Mouse (Mus musculus): Measurements from ENCODE around the gene AC124108.1.

The AC124108.1 gene

DNA sequence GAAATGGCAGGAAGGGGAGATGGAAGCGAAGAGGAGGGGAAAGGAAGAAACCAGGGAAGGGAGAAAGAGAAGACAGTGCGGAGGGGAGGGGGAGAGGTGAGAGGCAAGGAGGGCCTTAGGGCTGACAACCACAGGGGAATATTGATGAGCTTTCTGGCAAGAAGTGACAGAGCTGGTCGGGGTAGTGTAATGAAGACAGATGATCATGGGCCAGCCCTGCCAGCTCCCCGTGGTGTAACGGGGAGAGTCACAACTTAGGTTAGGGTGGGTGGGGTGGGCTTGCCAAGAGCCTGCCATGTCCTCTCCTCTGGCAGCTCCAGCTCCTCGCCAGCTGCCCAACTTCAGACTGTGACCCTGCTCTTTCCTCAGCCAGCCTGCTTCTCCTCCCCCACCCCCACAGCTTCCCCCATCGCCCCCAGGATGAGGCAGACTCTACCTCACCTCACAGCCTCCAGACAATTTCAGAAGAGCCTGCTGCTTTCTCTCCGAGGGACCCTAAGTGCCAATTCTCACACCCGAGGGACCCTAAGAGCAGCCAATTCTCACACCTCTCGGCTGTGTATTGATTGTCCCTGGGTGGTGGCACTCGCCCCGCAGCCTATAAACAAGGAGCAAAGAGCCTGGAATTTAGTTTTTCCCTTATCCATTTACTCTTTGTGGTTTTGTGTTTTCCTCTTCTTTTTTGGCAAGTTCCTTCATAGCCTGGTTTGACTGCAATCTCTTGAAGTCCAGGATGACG lies 26.3 kb upstream of the AC124108.1 start:
- DNase-seq (ENCODE audit: low spot score in 2 of 2): no peak

DNA sequence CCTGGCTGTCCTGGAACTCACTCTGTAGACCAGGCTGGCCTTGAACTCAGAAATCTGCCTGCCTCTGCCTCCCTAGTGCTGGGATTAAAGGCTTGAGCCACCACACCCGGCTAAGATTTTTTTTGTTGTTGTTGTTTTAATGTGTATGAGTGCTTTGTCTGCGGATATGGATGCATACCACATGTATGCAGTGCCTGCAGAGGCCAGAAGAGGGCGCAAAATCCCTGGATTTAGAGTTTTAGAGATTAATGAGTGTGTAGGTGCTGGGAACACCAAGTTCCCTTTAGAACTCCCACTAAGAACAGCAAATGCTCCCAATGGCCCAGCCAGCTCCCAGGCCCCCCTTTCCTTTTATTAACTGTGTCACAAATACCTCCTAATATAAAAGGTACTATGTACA lies 25.4 kb upstream of the AC124108.1 start:
- no peak for DNase-seq (ENCODE audit: low spot score in 2 of 2)

DNA sequence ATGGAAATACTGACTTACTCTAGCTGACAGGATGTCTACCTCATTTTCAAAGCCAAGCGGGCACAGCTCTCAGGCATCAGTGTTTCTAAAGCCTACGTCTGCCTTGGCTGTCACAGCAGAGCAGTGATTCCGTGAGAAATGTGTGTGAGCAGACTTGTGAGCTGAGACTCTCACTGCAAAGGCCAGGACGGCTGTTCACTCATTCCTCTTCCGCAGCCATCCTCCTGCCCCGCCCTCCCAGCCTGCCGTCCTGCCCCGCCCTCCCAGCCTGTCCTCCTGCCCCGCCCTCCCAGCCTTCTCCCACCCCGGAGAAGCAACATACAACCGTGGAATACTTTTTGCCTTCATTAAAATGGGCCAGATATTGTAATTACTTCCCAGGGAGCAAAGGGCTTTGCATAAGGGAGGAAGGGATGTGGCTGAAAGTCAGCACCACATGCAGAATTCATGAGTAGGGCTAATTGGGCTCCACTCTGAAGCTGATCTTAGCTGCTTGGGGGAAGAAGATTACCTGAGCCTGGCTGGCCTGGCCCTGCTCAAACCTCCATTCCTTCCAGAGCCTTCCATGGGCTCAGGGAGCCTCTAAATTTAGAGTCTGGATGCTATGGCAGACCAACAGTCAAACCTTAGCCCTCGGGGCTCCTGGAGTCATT lies 23.0 kb upstream of the AC124108.1 start:
- no peak for DNase-seq (ENCODE audit: low spot score in 2 of 2)

DNA sequence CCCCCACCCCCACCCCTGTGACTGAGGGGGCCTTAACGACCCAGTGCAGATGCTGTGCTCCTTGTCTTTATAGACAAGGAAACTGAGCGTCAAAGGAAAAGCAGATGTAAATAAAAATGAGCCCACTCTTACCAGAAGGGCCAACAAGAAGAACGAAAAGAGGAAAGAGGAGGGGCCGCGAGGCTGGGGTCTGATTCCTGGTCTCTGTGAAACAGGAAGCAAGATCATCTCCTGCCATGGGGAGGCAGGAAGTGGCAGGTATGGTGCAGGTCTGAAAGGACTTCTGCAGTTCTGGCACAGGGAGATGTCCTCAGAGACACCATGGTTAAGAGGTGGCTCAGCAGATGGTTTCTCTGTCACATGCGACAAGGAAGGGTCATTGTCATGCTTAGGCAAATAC lies 20.6 kb upstream of the AC124108.1 start:
- DNase-seq (ENCODE audit: low spot score in 2 of 2): no peak

DNA sequence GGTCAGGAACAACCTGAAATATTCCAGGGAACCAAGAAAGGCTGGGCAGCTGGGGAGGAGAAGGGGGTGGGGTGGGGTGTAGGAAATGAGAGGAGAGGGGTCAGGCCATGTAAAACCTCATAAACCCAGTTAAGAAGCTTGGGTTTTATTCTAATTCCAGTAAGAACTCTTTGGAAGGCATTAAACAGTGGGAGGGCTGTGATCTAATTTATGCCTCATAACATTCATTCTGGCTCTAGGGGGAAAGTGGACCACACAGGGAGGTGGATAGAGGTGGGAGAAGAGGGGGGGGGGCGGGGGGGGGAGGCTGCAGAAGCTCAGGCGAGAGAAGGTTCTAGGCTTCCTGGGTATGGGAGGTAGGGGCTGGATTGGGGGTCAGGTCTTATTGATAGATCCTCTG lies 19.6 kb upstream of the AC124108.1 start:
- no peak for DNase-seq (ENCODE audit: low spot score in 2 of 2)

GRCm38 (mm10) chr1:132186303-132186702 lies 5.0 kb upstream of the AC124108.1 start:
- DNase-seq (ENCODE audit: low spot score in 2 of 2): no peak

DNA sequence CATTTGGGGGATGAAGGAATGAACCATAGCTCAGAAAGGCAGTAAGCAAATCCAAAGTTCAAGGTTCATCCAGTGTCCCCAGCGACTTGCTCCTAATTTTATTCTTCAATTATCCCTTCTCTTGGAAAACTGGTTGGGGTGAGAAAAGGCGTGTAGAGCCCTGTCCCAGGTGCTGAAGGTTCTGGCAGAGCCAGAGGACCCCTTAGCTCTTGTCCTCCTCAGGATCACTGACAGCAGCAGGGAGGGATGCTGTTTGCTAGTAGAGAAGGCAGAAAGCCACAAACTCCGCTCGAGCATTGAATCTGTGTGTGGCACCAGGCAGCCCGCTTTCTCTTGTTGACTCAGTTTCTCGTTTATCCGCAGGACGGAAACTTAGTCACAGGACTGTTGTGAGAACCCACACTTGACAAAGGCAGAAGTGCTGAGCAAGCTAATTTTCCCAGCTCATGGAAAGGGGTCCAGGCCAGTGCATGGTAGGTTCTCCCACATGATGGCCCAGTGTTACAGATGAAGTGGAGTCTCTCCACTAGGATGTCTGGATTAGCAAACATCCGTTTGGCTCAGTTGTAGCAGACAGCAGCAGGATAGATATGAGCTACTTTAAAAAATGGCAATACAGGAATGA lies 2.7 kb upstream of the AC124108.1 start:
- no peak for DNase-seq (ENCODE audit: low spot score in 2 of 2)

GRCm38 (mm10) chr1:132189231-132189630 lies 2.0 kb upstream of the AC124108.1 start:
- no peak for DNase-seq (ENCODE audit: low spot score in 2 of 2)

DNA sequence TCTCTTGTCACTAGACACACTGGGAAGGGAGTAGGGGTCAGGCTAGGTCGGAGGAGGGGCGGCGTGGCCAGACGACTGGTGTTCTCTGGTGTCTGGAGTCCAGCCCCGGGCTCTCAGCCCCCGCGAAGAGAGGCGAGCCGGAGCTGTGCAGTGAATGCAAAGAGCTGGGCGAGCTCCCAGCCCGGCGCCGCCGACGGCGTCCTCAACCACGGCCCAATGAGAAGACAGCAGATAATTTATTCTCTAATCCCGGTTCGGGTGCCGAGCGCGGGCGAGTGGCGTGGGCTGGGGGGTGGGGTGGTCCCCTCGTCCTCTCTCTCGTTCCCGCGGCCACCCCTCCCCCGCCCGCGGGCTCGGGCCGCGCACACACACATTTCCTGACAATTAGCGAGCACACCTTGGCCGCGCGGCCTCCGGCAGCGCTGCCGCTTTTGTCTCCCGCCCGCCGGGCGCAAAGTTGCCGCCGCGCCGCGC lies 1.2 kb upstream of the AC124108.1 start:
- DNase-seq (ENCODE audit: low spot score in 2 of 2): no peak

- no peak for DNase-seq (ENCODE audit: low spot score in 2 of 2)
Measured at GRCm38 (mm10) chr1:132190621-132191092, 600 bp upstream of the AC124108.1 start.

DNA sequence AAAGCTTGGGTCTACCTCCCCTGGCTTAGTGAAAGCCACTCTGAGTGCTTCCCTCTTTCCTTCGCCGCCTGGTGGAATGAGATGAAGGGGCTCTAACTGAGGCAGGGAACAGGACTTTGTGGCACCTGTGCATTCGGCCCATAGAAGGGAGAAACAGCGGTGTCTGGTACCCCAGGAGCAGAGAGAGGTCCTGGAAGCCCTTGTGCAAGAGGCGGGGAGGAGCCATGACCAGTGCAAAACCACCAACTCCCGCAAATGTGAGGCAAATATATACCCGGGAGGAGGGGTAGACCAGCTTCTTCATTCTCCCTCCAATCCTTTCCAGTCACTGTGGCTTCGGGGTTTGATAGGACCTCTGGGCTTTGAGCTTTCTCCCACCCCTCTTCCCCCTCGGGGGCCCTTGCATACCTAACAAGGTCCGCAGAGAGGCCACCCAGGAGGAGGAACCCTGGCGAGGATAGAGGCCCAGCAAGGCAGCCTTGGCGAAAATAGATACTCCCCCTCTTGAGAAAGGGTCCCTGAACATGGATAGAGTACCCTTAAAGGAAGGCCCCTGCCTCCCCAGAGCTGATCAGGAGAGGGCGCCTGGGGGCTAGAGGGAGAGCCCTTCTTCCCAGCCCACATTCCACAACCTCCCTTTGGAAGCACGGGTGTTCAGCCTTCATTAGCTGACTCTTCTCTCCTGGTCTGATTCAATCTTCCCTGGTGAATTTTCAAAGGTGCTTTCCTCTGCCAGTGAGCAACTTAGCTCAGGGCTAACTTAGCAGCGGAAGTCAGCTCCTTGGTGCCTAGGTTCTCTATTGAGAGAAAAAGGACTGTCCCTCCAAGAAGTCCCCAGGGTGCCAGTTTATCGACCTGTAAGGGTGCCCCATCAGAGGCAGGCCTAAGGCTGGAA lies 776 bp downstream of the AC124108.1 start:
- no peak for DNase-seq (ENCODE audit: low spot score in 2 of 2)

DNA sequence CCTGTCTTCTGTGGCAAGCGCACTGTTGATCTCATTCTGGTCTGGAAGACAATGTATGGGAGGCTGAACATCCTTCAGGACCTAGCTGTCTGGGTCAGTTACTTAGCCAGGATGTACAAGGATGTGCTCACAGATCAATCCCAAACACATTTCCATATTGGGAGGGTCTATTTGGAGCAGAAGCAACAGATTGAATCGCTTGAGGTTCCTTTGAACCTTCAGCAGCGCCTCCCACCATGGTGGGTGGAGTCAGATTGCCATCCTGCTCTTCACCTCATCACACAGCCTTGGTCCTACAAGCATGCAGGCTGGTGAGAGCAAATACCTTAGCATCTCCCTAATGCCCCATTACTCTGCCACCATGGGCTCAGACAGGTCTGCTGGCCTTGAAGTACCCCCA lies 2.5 kb downstream of the AC124108.1 start:
- no peak for DNase-seq (ENCODE audit: low spot score in 2 of 2)

- no peak for DNase-seq (ENCODE audit: low spot score in 2 of 2)
Measured at GRCm38 (mm10) chr1:132194624-132195023, 3.4 kb downstream of the AC124108.1 start.

DNA sequence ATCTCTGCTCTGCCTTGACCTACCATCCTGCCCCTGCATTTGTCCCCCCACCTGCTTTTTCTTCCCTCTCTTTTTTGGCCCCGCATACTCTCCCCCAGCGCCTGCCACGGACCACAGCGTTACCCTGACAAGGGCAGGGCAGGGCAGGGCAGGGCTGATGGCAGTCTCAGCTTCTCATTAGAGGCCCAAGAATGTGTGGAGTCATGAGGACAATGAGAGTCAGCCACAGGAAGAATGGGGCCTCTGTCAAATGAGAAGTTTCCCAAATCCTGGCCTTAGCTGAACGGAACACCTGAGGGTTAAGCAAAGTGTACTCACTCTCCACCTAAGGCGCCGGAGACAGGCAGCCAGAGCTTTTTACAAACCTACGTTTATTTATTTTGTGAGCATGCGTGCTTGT lies 3.8 kb downstream of the AC124108.1 start:
- DNase-seq (ENCODE audit: low spot score in 2 of 2): no peak

GRCm38 (mm10) chr1:132195681-132196080 lies 4.4 kb downstream of the AC124108.1 start:
- no peak for DNase-seq (ENCODE audit: low spot score in 2 of 2)

DNA sequence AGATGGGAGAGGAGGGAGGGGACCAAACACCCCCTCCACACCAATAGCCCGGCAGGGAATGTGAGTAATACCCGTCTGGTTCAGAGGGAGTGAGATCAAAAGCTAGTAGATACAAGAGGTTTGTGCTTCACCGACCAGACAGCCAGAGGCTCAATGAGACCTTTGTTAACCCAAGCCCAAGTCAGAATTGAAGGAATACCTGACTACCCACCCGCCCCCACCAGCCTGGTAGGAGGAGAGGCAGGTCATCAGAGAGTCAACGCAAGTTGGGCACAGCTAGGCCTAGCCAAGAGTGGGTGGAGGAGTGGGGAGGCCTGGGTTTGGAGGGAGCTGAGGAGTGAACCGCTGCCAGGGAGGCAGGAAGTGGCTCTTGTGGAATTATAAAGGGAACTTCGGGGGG lies 5.1 kb downstream of the AC124108.1 start:
- no peak for DNase-seq (ENCODE audit: low spot score in 2 of 2)

- DNase-seq (ENCODE audit: low spot score in 2 of 2): no peak
Measured at GRCm38 (mm10) chr1:132197666-132198065, 6.4 kb downstream of the AC124108.1 start.

DNA sequence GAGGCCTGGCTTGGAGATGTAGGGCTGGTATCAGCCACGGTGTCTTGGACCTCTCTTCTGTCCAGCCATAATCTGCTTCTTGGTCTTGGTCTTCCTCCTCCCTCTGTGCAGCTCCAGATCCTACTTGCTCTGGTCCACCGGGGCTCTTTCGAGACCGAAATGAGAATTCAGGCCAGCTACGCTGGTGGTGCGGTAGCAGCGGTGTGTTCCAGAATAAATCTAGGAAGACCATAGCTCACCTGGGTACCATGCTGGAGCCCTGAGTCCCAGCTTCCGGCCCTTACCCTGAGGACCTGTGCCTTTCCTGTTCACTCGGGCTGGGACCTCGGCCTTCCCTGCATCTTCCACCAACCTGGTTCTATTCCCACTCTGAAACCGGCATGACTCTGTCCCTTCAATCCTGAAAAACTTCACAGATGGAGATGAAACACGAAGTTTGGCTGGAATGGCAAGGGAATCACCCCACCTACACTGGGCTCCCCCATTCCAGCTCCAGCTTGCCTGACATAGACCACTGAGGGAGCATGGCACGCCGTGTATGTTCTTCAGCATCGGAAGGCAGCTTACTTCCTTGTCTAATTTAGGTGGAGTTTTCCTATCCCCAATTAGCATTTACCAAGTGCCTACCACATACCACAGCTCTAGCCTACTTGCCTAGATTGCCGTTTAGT lies 7.3 kb downstream of the AC124108.1 start:
- DNase-seq (ENCODE audit: low spot score in 2 of 2): no peak

- DNase-seq (ENCODE audit: low spot score in 2 of 2): no peak
Measured at GRCm38 (mm10) chr1:132199244-132199643, 8.0 kb downstream of the AC124108.1 start.

DNA sequence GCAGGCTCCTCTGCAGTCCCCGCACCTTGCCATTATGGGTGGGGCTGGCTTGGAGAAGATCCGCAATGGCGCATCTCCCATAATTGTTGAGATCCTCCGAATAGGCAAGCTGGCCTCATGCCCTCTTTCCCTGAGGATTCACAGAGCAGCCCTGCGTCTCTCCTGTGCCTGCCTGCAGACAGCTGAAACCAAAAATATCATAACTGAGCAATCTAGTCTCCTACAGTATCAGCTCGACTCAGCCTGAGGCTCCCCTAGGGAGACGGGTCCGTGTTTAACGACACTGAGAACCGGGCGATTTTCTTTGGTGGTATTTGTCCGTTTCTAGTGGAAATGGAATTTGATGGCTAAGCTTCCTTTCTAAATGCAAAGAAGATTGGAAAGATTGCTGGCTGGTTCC lies 8.7 kb downstream of the AC124108.1 start:
- DNase-seq (ENCODE audit: low spot score in 2 of 2): no peak
